Mouse (Mus musculus) lung, adult 18-20 months (tissue): ENCODE measurements at regions not wholly inside any gene's neighbourhood (a gene's known extent, or its start where the extent isn't known, plus 50 kb on each side); places are given as distances from the start of the nearest gene placed in this dataset.
A peak's percentile ranks its signal among the peaks of the same experiment; 100 is the strongest.
"Not testable (repeated sequence)": the region's sequence is repeated elsewhere in the genome, so short reads cannot be mapped to it uniquely, and the experiment has no call there.

ENCODE experiments used
- DNase-seq, 2 experiments: peaks; one replicate each; pipeline ENCODE4 v3.0.0; 2022; ENCODE audit warnings: mixed read lengths in 2 of 2

DNA sequence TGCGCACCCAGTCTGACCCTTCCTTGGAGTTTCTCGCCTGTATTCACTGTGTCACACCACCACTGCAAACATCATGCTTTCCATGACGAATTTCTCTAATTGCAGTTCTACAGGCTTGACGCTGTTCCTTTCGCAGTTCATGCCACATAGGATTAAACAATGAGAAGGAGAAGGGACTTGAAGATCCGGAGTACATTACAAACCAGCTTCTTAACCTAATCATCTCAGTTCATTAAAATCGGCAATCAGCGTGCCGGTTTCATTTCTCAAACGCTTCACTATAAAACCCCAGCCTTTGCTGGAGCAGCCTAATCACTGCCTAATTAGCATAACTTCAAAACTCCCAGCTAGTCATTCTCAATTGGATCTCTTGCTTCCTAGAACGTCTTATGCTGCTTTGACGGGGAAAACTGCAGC is 196.5 kb upstream of the Slc7a11 start:
- no peak for DNase-seq

DNA sequence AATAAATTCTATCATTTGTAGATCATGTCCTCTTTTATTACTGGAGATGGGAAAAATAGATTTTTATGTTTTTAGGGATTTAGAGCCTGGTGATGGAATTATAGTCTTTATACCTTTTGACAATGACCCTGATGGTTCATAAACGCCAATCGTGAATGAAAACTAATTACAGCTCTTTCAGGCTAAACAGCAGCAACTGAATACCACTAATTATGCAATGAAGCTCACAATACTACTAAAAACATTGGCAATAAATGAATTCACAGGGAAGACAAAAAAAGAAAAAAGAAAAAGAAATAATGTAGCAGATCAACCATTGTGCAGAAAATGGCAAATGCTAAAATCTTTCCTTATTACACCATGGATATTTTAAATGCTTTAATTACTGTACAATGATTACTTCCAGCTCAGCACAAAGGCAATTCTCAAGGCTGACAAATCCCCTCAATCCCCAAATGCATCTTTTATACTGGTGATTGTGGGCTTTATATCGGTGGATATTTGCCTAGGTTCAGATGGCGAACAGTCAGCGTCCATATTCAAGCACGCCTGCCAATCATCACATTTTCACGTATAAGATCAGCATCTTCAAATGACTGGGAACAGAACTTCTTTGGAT is 191.2 kb upstream of the Slc7a11 start:
- no peak for DNase-seq

DNA sequence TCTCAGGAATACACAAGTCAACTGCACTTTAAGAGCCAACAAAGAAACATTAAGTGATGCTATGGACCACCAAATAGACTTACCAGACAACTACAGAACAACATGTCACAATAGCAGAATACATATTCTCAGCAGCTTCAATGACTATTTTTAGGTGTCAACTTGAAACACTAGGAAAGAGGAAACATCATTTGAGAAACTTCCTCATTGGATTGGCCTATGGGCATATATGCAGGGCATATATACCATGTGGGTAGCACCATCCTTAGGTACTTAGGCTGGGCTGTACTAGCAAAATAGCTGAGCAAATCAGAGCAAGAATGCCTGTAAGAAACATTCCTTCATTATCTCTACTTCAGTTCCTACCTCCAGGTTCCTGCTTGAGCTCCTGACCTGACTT is 187.9 kb upstream of the Slc7a11 start:
- DNase-seq, result no peak

DNA sequence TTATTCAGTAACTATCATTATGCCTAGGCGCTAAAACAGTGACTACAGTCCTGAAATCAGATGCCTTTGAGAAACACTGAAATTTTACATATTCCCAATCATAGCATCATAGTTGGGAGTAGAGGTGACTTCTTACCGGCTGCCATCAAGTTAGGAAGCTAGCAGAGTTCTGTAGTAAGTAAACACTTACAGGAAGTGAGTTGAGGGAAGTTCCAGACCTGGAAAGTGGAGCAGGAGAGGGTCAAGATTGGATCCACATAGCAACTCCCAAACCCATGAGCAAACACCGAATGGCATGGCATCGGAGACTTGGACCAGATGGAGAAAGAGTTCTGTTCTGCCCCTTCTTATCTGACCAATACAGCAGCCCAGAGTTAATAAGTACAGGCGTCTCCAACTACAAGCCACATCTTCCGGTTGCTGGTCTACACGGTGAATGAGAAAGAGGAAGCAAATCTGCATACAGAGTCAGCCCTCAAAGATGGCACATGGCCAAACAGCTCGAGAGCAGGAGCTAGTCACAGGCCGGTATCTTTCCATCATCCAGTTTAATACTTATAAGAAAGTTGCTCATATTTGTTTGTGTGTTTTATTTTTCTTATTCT is 184.8 kb upstream of the Slc7a11 start:
- peak; percentile 33 to 46 for DNase-seq

DNA sequence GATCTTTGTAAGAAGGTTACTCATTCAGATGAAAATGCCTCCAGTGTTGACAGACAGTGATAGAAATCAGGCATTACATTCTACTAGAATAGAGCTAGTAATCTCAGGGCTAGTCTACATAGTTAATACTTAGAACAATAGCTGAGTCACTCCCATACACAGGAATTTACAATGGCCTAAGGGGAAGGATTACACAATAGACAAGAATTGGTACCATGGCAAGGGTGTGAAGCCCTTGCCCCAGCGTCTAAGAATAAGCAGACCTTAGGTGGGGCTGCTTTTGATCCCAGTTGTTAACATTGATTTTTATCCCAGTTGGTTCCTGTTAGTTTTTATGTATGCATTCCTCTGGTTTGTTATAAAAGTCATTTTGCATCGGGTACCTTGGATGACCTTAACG is 177.8 kb upstream of the Slc7a11 start:
- DNase-seq, result not testable (repeated sequence)

DNA sequence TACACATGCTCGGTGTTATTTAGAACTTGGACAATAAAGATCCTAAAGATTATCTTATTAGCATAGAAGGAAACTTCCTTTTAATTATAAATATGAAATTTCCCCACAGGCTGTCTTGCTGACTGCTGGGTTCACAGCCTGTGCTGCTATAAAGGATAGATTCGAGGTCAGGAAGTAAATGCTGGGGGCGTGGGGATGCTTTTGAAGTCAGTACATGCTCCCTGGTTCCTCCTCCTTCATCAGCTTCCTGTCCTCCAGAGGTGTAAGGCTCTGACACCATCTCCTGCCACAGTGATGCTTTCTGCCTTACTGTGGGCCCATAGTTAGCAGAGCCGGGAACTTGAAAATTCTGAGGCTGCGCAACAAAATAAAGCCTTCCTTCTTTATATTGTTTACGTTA is 175.6 kb upstream of the Slc7a11 start:
- DNase-seq, result no peak

DNA sequence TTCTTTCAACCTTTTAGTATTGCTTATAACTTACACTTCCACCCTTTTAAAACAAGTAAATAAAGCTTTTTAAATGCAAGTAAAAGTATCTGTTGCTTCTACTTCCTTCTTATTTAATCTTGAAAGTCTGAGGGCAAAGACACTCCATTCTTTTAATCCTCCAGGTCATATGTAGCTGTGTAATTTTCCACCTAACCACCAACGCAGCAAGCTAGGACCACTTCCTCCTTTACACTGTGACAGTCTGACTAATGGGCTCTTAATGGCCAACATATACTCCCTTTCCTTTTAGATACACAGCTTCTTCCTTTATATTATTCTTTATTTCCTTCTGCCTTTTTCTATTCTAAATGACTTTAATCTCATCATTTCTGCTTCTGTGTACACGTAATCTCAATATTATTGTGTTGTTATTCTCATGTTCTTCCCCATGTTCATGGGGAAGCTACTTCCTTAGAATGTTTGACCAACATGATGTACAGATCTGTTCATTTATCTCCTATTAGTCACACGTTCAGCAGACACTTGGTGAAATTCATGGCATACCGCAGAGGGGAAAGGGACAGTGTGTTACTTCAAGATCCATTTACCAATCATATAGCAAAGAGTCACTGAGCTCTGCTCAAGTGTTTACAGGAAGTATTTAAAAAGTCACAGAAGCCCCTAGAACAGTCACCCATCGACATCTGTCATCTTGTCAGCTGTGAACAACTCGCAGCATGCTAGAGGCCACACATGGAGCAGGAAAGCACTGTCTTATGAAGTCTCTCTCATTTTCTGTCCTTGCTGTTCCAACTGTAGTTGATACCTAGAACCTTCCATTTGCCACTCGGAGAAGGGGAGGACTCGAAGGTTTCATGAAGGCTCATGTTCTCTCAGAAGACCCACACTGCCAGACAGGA is 172.2 kb upstream of the Slc7a11 start:
- peak in 1 of 2 experiments; percentile 1 for DNase-seq

DNA sequence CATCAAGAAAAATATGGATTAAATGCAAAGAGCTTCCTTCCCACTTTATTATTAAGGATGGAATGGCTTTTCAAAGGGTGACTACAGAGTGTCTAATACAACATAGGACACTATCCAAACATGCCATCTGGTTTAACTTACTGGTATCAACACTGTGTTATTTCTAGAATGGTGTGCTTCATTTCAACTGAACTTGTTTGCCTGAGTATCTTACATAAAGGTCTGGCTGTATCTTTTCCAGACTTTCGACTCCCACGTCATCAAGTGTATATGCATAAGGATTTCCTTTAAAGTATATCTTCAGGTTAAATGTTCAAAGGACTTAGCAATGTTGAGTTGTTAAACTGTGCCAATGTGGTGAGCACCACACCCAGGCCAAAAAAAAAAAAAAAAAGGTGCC is 169.6 kb upstream of the Slc7a11 start:
- no peak for DNase-seq

DNA sequence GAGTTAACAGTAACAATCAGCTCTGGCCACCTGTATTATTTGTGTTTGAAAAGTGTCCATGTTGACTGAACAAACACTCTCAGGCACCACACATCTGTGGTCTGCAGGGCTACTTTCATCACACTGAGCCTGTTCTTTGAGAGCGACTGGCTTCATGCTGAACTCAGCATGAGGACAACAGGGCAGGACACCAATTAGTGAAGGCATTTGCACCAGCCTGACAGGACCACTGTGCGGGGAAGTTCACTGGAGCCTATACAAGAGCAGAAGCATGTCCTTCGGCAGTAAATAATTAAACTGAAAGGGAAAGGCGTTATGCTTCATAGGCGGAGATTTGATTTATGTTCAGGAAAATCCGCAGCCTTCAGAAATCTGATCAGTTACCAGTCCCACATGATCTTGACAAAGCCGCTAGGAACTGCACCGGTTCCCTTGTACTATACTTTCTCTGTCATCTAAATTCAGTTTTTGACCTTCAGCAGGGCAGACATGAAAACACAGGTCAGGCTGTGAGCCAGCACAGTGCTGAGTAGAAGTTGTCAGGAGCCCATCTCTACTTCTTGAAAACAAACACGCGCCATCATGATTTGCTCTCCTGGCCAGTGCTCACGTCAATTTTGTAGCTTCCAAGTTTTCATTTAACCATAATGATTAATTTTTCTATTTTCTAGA is 166.1 kb upstream of the Slc7a11 start:
- peak in 1 of 2 experiments; percentile 30 for DNase-seq

DNA sequence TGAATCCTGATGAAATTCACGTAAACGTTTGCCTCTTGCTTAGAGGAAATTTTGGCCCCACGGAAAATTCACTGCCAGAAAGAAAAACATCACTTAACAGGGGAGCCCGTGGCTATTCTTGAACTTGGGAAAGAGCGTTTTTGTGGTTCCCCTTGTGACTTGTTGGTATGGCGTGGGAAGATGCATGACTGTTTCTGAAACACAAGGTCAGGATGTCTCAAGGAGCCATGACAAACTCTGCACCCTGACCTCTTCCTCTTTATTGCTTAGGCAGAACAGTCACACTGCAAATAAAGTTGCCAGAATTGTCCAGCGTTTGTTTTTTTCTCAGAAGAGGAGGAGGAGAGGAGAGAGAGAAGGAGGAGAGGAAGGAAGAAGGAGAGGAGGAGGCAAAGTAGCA is 164.3 kb upstream of the Slc7a11 start:
- peak; percentile 15 to 26 for DNase-seq

DNA sequence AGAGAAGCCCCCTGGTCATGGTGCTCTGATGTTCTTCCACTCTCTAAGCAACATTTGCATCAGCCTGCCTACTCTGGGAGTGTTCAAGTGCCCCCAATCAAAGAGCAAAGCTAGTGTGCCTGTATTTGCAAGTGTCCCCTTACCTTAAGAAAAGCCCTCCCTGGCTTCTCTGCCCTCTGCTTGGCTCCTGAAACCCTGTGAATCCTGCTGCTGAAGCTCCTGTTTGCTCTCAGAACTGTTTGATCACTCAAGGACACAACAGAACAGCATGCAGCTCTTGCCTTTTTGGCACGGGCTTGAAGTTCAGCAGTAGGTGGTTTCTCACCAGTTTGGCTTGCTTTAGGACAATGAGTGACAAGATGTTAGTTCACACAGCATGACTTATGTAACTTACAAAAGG is 163.6 kb upstream of the Slc7a11 start:
- no peak for DNase-seq

DNA sequence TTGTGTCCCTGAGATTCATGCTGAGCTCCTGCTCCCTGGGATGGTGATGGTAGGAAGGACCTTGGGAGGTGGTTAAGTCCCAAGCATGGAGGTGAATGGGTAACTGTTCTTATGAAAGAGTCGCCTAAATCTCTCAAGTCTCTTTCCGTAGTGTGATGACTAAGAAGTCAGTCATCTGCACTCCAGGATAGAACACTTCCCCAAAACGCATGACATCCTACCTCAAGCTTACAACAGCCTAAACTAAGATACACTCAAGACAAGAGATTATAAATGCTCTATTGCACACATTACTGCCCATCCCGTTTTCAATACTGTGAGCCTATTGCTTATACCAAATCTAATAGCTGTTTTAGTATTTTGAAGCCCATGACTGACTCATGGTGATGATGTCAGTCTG is 162.3 kb upstream of the Slc7a11 start:
- DNase-seq, result no peak

DNA sequence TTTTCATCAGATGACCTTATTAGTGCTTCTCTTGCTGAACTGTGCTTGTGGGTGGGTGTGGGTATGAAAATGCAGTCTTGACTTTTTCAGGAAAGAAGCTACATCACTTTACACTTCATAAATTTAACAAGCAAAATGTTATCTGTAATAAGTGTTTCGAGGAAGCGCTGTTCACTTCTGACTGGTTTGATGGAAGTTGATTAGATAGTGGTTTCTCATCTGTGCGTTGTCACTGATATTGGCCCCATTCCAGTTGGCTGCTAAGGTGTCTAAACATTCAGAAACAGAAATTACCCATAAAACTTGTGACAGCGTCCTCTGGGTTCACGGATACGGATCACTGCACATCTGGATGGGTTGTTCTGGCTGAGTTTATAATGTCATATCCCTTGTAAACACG is 159.8 kb upstream of the Slc7a11 start:
- no peak for DNase-seq

DNA sequence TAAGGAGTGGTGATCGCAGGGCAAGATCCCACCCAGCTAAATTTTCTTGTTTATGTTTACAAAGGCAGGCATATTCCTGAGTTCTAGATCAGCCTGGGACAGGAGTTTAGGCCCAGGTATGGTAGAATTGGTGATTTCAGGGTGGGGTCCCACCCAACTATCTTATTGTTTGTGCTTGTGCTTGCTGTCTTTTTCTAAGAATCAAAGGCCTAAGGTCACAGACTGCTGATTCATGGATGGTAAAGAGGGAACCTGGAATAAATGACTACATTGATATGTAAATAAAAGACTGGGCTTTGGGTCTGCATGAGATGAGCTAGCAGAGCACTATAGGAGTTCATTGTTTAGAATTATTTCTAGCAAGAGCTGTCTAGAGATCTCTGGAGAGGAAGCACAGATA is 152.3 kb upstream of the Slc7a11 start:
- DNase-seq, result no peak

DNA sequence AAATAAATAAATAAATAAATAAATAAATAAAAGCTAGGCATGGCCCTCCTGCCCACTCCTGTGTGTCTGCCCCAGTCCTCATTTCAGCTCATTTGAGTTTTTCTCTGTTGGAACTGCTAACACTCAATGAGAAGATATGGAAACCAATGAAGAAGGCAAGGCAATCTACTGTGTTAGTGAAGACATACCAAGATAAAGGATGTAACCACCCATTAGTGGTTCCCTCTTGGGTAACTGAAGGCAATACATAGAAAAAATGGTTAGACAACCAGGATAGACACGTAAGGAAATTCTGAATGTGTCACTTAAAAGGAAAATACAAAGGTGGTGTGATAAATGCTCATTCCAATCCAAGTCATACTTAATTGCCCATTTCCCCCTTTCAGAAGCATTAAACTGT is 140.9 kb upstream of the Slc7a11 start:
- DNase-seq, result no peak

DNA sequence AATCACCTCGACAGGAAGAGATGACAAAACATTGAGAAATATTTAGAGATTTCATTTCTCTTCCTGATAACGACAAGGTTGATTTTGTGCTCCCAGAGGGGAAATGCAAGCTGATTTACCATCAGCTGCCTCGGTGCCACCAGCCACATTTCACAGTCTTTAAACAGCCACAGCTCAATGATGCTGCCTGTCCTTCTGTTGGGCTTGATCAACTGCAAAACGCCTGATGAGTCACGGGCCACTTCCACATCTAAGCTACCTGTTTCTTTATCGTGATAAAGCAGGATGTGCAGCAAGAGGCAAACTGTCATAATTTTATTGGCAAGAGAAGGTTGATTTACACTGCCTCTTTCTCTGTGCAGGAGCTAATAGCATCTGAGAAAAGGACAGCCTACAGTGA is 140.1 kb upstream of the Slc7a11 start:
- no peak for DNase-seq

DNA sequence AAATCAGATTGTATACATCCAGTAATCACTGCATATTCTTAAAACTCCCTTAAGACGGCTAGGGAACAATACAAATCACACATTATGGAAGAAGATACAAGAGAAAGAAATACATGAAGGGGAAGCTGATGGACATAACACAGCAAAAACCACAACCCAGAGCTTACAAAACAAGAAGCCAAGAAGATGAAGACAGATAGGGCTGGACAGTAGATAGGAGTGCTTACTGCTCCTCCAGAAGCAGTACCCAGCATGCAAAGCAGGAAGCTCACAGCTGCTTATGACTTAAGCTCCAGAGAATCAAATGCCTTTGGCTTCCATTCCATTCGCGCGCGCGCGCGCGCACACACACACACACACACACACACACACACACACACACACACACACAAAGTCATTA is 131.0 kb upstream of the Slc7a11 start:
- DNase-seq, result no peak

DNA sequence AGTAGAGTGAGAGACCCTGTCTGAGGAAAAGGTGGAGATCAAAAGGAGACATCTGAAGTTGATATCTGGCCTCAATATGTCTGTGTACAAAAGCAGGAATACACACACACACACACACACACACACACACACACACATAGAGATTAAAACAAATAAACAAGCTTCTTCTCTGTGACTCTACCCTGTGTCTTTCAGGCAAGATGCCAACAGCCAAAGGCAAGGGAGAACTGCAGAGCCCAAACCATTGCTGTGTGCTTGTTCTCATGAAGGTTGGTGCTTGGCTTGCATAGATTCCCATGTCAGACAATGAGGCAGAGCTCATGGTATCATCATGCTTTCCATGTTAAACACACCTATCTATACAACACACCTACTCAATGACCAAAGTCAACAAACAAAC is 126.6 kb upstream of the Slc7a11 start:
- DNase-seq, result no peak

DNA sequence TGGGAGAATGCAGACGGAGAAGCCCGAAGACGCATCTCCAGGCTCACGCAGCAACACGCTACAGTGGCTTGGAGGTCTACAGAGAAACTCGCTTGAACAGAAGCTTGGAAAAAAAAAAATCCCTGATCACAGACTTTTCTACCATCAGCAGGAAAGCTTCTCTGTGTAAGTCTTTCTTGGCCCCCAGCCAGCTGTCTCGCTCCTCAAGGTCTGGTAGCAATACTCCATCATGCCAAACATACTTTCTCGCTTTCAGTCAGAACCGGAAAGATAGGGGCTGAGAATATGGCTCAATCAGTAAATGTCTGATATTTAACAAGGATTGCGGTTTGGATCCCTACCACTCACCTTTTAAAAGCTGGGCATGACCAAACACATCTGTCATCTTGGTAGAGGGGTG is 126.2 kb upstream of the Slc7a11 start:
- DNase-seq, result no peak

DNA sequence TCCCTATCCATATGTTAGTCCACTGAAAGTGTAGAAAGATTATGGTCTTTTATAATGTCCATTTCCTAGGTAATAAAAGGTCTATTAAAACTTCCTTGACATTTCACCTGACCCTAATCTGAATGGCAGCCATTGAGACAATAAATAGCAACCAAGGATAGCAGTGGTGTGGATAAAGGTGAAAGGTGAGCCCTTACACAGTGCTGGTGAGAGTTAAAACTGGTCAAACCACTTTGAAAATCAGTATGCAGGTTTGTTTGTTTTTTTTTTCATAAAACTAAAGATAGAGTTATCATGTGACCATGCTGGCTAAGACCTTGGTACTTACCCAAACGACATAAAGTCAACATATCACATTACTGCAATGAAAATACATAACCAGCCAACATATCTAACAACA is 110.7 kb upstream of the Slc7a11 start:
- DNase-seq, result peak in 1 of 2 experiments; percentile 24

DNA sequence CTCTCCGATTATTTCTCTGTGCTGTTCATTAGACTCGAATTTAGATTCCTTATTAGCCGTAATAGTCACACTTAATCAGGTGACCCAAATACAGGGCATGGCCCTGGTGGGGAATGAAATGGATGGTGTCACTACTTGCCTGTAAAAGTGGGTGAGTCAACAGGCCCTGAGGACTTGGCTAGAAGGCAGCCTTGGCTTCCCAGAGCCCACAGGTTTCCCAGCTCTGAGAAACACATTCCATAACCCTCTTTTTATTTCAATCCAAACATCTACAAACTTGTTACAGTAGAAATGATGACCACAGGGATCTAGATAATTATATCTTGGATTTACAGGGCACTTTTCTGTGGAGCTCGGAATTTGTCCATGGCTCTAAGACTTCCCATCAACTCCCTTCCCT is 105.2 kb upstream of the Slc7a11 start:
- no peak for DNase-seq

DNA sequence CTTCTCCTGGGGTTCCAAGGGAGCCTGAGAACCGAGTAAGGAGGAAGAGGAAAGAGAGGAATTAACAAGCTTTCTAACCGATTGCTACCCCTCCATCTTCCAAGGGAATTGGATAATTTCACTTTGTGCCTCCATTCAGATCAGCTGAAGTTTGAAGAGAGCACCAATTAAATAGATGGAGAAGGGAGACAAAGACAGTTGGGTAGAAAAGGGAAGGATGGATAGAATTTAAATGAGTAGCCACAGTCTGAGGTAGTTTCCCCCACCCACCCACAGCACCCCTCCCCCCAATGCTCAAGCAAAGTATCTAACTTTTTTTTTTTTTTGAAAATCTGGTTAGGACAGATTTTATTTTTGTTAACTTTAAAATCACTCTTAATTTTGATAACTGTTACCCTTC is 87.2 kb upstream of the Slc7a11 start:
- DNase-seq, result no peak

DNA sequence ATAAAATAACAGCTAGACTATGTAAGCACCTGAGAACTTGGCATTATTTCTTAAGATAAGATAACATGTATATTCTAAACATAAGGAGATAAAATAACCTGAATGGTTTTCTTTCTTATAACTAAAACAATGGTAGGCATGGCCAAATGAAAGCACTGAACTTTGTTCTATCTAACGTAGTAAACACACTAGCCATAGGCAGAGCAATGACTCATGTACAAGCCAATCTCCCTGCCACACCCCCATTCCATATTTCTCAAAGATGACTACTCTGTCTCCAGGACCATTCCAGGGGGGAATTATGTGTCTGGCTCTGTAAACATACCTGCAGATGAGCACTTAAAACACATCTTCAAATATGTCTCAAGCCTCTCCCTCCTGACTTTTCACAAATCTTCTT is 80.6 kb upstream of the Slc7a11 start:
- DNase-seq, result no peak

DNA sequence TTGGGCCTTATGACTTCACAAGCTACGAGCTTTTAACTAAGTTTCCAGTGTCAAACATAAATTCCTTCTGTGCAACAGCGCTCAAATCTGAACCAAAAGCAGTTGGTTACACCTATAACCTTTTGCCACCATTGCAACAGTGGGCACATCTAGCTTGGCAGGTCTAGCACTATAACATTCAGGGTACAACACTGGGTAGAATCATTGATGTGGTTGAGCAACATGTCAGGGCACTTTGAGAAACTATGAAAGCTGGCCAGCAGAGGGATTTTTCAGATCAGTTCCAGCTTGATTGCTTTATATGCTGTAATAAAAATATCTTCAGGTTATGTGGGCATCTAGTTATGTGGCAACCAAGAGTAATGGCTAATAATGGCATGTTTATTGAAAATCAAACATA is 63.8 kb upstream of the Slc7a11 start:
- DNase-seq, result no peak
